Mouse (Mus musculus): ENCODE measurements around the gene Ostf1. TPM values are rescaled to one million over a fixed set of nuclear protein-coding genes. Genes with fewer than 3 reads are reported as not detected.

The Ostf1 gene
- 70.4 and 71.3 TPM in 2 replicates for polyA plus RNA-seq (2014; fragmentation: Nextera tagmentation; extraction: Ambion mirVana)

- peak within 1 kb of the TSS; percentile 81 for H3K27ac ChIP-seq (ENCODE audit: low read length)
- ATAC-seq (ENCODE audit: insufficient number of reproducible peaks, insufficient read depth, low FRiP score, low read depth): peak; percentile 98
- under 1% methylated on average over 48 of the region's 51 CpGs for WGBS
- no peaks in the 10 kb centered on the region for H3K36me3 ChIP-seq (ENCODE audit: control insufficient read depth, insufficient read depth, low read length)
- peak within 1 kb of the TSS; percentile 66 for H3K4me2 ChIP-seq (replicated peaks; ENCODE audit: low read depth, low read length)
- 0 out of 2 replicates have a peak, but pooled peaks cover 7% of the 10 kb centered on the region for H3K4me1 ChIP-seq (ENCODE audit: control insufficient read depth, insufficient read depth, low read length)
- H3K27me3 ChIP-seq (ENCODE audit: control insufficient read depth, insufficient read depth, low read length): no peaks in the 10 kb centered on the region
- H3K9me3 ChIP-seq (ENCODE audit: control insufficient read depth, low read depth, low read length): no peaks in the 10 kb centered on the region
- H3K4me3 ChIP-seq (ENCODE audit: low read depth, low read length): peak within 1 kb of the TSS; percentile 86
- peak within 1 kb of the TSS; percentile 76 for H3K9ac ChIP-seq (replicated peaks; ENCODE audit: low read depth, low read length)
These were observed at the start of gene Ostf1, which contains the start of gene Nmrk1 for GRCm38 (mm10) chr19:18631644-18632219. Gene Ostf1 (minus strand): TSS chr19:18631823. Gene Nmrk1 (plus strand): TSS chr19:18631950.

- 42% methylated on average over 4 of the region's 4 CpGs for WGBS
- 0 out of 2 replicates have a peak overlapping the region, but pooled peaks have one; percentile 5 for H3K4me3 ChIP-seq (ENCODE audit: low read depth, low read length)
- no peak overlapping the region for H3K9ac ChIP-seq (replicated peaks; ENCODE audit: low read depth, low read length)
These were observed 41.5 kb upstream of the Ostf1 start for GRCm38 (mm10) chr19:18673116-18673515.

GRCm38 (mm10) chr19:18672498-18672897 lies 40.9 kb upstream of the Ostf1 start:
- Histone ChIP-seq H3K27ac (ENCODE audit: low read length) (no peak overlapping the region), H3K9me3 (ENCODE audit: control insufficient read depth, low read depth, low read length) (no peaks in the 10 kb centered on the region), H3K4me1 (ENCODE audit: control insufficient read depth, insufficient read depth, low read length) (peaks cover 23% of the 10 kb centered on the region), H3K36me3 (ENCODE audit: control insufficient read depth, insufficient read depth, low read length) (no peaks in the 10 kb centered on the region), H3K4me3 (ENCODE audit: low read depth, low read length) (peak overlapping the region; percentile 64), H3K9ac (replicated peaks; ENCODE audit: low read depth, low read length) (no peak overlapping the region), H3K27me3 (ENCODE audit: control insufficient read depth, insufficient read depth, low read length) (no peaks in the 10 kb centered on the region), H3K4me2 (replicated peaks; ENCODE audit: low read depth, low read length) (peak overlapping the region; percentile 68)
- no peak for ATAC-seq (ENCODE audit: insufficient number of reproducible peaks, insufficient read depth, low FRiP score, low read depth)
- 54% methylated on average over 3 of the region's 3 CpGs for WGBS

More at GRCm38 (mm10) chr19:18673116-18673515, 41.5 kb upstream of the Ostf1 start:
- peaks cover 23% of the 10 kb centered on the region for H3K4me1 ChIP-seq (ENCODE audit: control insufficient read depth, insufficient read depth, low read length)
- no peak for ATAC-seq (ENCODE audit: insufficient number of reproducible peaks, insufficient read depth, low FRiP score, low read depth)
- H3K9me3 ChIP-seq (ENCODE audit: control insufficient read depth, low read depth, low read length): no peaks in the 10 kb centered on the region
- H3K4me2 ChIP-seq (replicated peaks; ENCODE audit: low read depth, low read length): peak overlapping the region; percentile 68
- H3K27ac ChIP-seq (ENCODE audit: low read length): no peak overlapping the region
- no peaks in the 10 kb centered on the region for H3K36me3 ChIP-seq (ENCODE audit: control insufficient read depth, insufficient read depth, low read length)
- no peaks in the 10 kb centered on the region for H3K27me3 ChIP-seq (ENCODE audit: control insufficient read depth, insufficient read depth, low read length)

DNA sequence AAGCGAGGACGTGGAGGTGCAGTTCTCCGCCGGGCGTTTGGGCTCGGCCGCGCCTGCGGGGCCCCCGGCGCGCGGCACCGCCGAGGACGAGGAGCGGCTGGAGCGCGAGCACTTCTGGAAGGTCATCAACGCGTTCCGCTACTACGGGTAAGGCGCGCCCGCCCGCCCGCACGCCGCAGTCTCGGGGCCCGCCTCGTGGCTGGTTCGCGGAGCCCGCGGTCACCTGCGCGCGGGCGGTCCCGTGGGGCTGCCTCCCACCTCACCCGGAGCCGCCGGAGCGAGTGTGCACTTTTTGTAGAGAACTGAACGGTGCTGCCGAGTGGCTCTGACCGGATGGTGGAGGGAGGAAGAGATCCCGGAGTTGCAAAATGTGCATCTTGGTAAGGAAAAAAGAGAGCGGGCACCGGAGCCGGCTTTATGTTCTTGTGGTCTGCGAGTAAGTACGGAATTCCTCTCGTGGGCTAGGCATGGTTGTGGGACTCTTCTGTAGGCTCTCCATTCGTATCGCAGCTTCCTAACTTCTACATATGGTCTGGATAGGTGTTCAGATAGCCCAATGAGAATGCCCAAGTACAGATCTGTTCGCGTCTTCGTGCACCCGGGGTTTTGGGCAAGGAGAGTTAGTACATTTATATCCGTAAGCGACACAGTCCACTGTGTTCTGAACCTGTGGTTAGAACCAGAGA lies 39.6 kb upstream of the Ostf1 start:
- Histone ChIP-seq H3K36me3 (ENCODE audit: control insufficient read depth, insufficient read depth, low read length) (no peaks in the 10 kb centered on the region), H3K27me3 (ENCODE audit: control insufficient read depth, insufficient read depth, low read length) (no peaks in the 10 kb centered on the region), H3K9ac (replicated peaks; ENCODE audit: low read depth, low read length) (peak overlapping the region; percentile 82), H3K27ac (ENCODE audit: low read length) (peak overlapping the region; percentile 87; the same call in 1 of the 2 replicates), H3K9me3 (ENCODE audit: control insufficient read depth, low read depth, low read length) (no peaks in the 10 kb centered on the region), H3K4me1 (ENCODE audit: control insufficient read depth, insufficient read depth, low read length) (peaks cover 23% of the 10 kb centered on the region), H3K4me3 (ENCODE audit: low read depth, low read length) (peak overlapping the region; percentile 64), H3K4me2 (replicated peaks; ENCODE audit: low read depth, low read length) (peak overlapping the region; percentile 68)
- under 1% methylated on average over 62 of the region's 64 CpGs for WGBS
- peak; percentile 60 for ATAC-seq (ENCODE audit: insufficient number of reproducible peaks, insufficient read depth, low FRiP score, low read depth)

DNA sequence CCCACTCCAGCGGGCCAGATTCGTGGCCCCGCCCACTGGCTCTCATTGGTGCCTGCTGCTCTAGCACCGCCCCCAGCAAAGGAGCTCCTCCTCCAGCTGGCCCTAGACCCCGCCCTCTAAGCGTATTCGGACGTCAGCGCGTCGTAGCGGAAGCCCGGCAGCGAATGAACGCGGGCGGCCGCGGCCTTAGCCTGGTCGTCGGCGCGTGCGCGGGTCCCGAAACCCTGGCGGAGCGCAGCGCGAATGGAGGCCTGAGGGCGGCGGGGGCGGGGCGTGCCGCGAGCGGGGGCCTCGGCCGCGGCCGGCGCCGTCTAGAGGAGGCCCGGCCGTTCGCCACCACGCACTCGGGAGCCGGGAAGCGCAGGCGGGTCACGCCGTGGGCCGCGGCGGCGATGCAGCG lies 39.0 kb upstream of the Ostf1 start, which contains the start of gene Carnmt1:
TSS of gene Carnmt1 (plus strand) at position 157 of the 400 bp plus-strand sequence.
- Histone ChIP-seq H3K9ac (replicated peaks; ENCODE audit: low read depth, low read length) (peak within 1 kb of the TSS; percentile 82), H3K4me2 (replicated peaks; ENCODE audit: low read depth, low read length) (peak within 1 kb of the TSS; percentile 68), H3K27me3 (ENCODE audit: control insufficient read depth, insufficient read depth, low read length) (no peaks in the 10 kb centered on the region), H3K36me3 (ENCODE audit: control insufficient read depth, insufficient read depth, low read length) (no peaks in the 10 kb centered on the region), H3K9me3 (ENCODE audit: control insufficient read depth, low read depth, low read length) (no peaks in the 10 kb centered on the region), H3K4me3 (ENCODE audit: low read depth, low read length) (peak within 1 kb of the TSS; percentile 64), H3K4me1 (ENCODE audit: control insufficient read depth, insufficient read depth, low read length) (peaks cover 20% of the 10 kb centered on the region), H3K27ac (ENCODE audit: low read length) (peak within 1 kb of the TSS; percentile 87; the same call in 1 of the 2 replicates)
- peak; percentile 98 for ATAC-seq (ENCODE audit: insufficient number of reproducible peaks, insufficient read depth, low FRiP score, low read depth)
- under 1% methylated on average over 43 of the region's 58 CpGs for WGBS

- H3K27ac ChIP-seq (ENCODE audit: low read length): no peak overlapping the region
- H3K27me3 ChIP-seq (ENCODE audit: control insufficient read depth, insufficient read depth, low read length): no peaks in the 10 kb centered on the region
- H3K4me3 ChIP-seq (ENCODE audit: low read depth, low read length): no peak overlapping the region
- H3K9me3 ChIP-seq (ENCODE audit: control insufficient read depth, low read depth, low read length): no peaks in the 10 kb centered on the region
- no peak overlapping the region for H3K4me2 ChIP-seq (replicated peaks; ENCODE audit: low read depth, low read length)
- no peaks in the 10 kb centered on the region for H3K36me3 ChIP-seq (ENCODE audit: control insufficient read depth, insufficient read depth, low read length)
- 98% methylated on average over 7 of the region's 7 CpGs for WGBS
- no peak overlapping the region for H3K9ac ChIP-seq (replicated peaks; ENCODE audit: low read depth, low read length)
- peaks cover 20% of the 10 kb centered on the region for H3K4me1 ChIP-seq (ENCODE audit: control insufficient read depth, insufficient read depth, low read length)
- no peak for ATAC-seq (ENCODE audit: insufficient number of reproducible peaks, insufficient read depth, low FRiP score, low read depth)
These were observed 37.9 kb upstream of the Ostf1 start for GRCm38 (mm10) chr19:18669551-18669950.

- Histone ChIP-seq H3K4me2 (replicated peaks; ENCODE audit: low read depth, low read length) (no peak overlapping the region), H3K9ac (replicated peaks; ENCODE audit: low read depth, low read length) (no peak overlapping the region), H3K9me3 (ENCODE audit: control insufficient read depth, low read depth, low read length) (no peaks in the 10 kb centered on the region), H3K36me3 (ENCODE audit: control insufficient read depth, insufficient read depth, low read length) (no peaks in the 10 kb centered on the region), H3K27me3 (ENCODE audit: control insufficient read depth, insufficient read depth, low read length) (no peaks in the 10 kb centered on the region), H3K27ac (ENCODE audit: low read length) (no peak overlapping the region), H3K4me3 (ENCODE audit: low read depth, low read length) (no peak overlapping the region), H3K4me1 (ENCODE audit: control insufficient read depth, insufficient read depth, low read length) (peaks cover 5% of the 10 kb centered on the region; the same call in 1 of the 2 replicates)
- 91% methylated on average over 7 of the region's 7 CpGs for WGBS
- ATAC-seq (ENCODE audit: insufficient number of reproducible peaks, insufficient read depth, low FRiP score, low read depth): no peak
These were observed 35.3 kb upstream of the Ostf1 start for GRCm38 (mm10) chr19:18666966-18667365.

GRCm38 (mm10) chr19:18663904-18664303 lies 32.3 kb upstream of the Ostf1 start:
- no peaks in the 10 kb centered on the region for H3K9me3 ChIP-seq (ENCODE audit: control insufficient read depth, low read depth, low read length)
- H3K4me3 ChIP-seq (ENCODE audit: low read depth, low read length): no peak overlapping the region
- no peak overlapping the region for H3K9ac ChIP-seq (replicated peaks; ENCODE audit: low read depth, low read length)
- 61% methylated on average over 2 of the region's 2 CpGs for WGBS
- H3K4me1 ChIP-seq (ENCODE audit: control insufficient read depth, insufficient read depth, low read length): no peaks in the 10 kb centered on the region
- no peak overlapping the region for H3K4me2 ChIP-seq (replicated peaks; ENCODE audit: low read depth, low read length)
- ATAC-seq (ENCODE audit: insufficient number of reproducible peaks, insufficient read depth, low FRiP score, low read depth): no peak
- no peak overlapping the region for H3K27ac ChIP-seq (ENCODE audit: low read length)
- no peaks in the 10 kb centered on the region for H3K27me3 ChIP-seq (ENCODE audit: control insufficient read depth, insufficient read depth, low read length)
- no peaks in the 10 kb centered on the region for H3K36me3 ChIP-seq (ENCODE audit: control insufficient read depth, insufficient read depth, low read length)

Measured in stomach, embryonic 14.5 days (tissue).